Mouse (Mus musculus) hindbrain, embryonic 13.5 days (tissue): ENCODE measurements around the gene Vwa8. TPM values are rescaled to one million over a fixed set of nuclear protein-coding genes. Genes with fewer than 3 reads are reported as not detected.

Source experiments
- ATAC-seq: fragments of 200-750 bp; cut with Nextera tagmentation; 2 replicates; pipeline ENCODE4 v1.8.0; 2017; ENCODE audit warnings: moderate TSS enrichment; ENCODE audit not compliant: low FRiP score
- H3K27ac ChIP-seq: fragments of 300-500 bp; sonication (generic); 2 replicates; pipeline ENCODE4 v1.5.1; 2015; ENCODE audit warnings: inconsistent platforms, mild to moderate bottlenecking, moderate library complexity
- H3K27me3 ChIP-seq: fragments of 300-500 bp; sonication (generic); 2 replicates; pipeline ENCODE4 v1.6.1; 2015; ENCODE audit warnings: mild to moderate bottlenecking, inconsistent platforms
- H3K36me3 ChIP-seq: fragments of 300-500 bp; sonication (generic); 2 replicates; pipeline ENCODE4 v1.6.1; 2015; ENCODE audit warnings: mild to moderate bottlenecking, inconsistent platforms
- H3K4me1 ChIP-seq: fragments of 300-500 bp; sonication (generic); replicated peaks from 2 replicates; pipeline ENCODE4 v1.6.1; 2015; ENCODE audit warnings: inconsistent platforms
- H3K4me2 ChIP-seq: fragments of 300-500 bp; sonication (generic); 2 replicates; pipeline ENCODE4 v1.6.1; 2015; ENCODE audit warnings: inconsistent platforms, mild to moderate bottlenecking, moderate library complexity
- H3K4me3 ChIP-seq: fragments of 300-500 bp; sonication (generic); 2 replicates; pipeline ENCODE4 v1.5.1; 2015; ENCODE audit warnings: mild to moderate bottlenecking, inconsistent platforms
- H3K9ac ChIP-seq: fragments of 300-500 bp; sonication (generic); 2 replicates; pipeline ENCODE4 v1.6.1; 2015; ENCODE audit warnings: mild to moderate bottlenecking, inconsistent platforms
- H3K9me3 ChIP-seq: fragments of 300-500 bp; sonication (generic); 2 replicates; pipeline ENCODE4 v1.6.1; 2016; ENCODE audit warnings: inconsistent platforms
- WGBS: fragments of 180-500 bp; shearing (Covaris S2); methylation state at CpG from one replicate; pipeline ENCODE4 v1.1.7; 2015; 5-methylcytosine and 5-hydroxymethylcytosine counted together
- polyA plus RNA-seq: library from polyadenylated mRNA; unstranded; fragments of >200 nt; fragmentation: Nextera tagmentation; extraction: Ambion mirVana; gene quantifications from 2 replicates; pipeline ENCODE4 v1.2.1, GENCODE M21; 2015

The Vwa8 gene
- polyA plus RNA-seq, 1 experiment from 2014 or later, result 5.9 TPM

DNA sequence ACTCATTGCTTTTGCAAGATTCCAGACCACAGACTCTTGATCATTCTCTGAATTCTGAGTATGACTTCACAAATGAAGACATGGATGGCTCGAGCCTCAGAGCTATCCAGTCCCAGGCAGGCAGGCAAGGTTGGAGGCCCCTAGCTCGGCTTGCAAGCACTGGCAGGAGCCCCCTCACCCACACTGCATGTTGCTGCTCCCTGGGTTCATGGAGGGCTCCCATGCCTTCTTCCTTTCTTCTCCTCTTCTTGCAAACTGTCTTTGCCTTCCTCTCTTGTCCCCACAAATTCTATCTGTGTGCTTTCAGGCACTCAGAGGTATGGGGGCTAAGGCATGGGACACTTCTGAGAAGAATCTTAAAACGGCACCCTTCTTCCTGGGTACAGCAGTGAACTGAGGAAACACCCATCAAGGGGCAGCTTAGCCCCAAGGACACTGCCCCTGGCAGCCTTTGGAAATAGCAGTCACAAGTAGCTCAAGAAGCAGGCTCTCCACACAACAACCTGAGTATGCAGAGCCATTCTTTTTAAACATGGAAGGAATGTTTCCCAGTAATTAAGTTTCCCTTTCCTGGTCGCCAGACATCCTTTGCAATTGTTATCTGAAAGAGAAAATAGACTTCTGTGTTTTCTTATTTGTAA, 354.0 kb downstream of the Vwa8 start:
- Histone ChIP-seq H3K4me2 (no peak overlapping the region), H3K9me3 (no peaks in the 10 kb centered on the region), H3K9ac (no peak overlapping the region; the same call in 1 of the 2 replicates), H3K36me3 (no peaks in the 10 kb centered on the region), H3K27me3 (no peaks in the 10 kb centered on the region), H3K4me3 (no peak overlapping the region), H3K27ac (peak overlapping the region; percentile 76), H3K4me1 (peaks cover 69% of the 10 kb centered on the region)
- 29% methylated on average over 4 of the region's 4 CpGs for WGBS
- ATAC-seq, result no peak

DNA sequence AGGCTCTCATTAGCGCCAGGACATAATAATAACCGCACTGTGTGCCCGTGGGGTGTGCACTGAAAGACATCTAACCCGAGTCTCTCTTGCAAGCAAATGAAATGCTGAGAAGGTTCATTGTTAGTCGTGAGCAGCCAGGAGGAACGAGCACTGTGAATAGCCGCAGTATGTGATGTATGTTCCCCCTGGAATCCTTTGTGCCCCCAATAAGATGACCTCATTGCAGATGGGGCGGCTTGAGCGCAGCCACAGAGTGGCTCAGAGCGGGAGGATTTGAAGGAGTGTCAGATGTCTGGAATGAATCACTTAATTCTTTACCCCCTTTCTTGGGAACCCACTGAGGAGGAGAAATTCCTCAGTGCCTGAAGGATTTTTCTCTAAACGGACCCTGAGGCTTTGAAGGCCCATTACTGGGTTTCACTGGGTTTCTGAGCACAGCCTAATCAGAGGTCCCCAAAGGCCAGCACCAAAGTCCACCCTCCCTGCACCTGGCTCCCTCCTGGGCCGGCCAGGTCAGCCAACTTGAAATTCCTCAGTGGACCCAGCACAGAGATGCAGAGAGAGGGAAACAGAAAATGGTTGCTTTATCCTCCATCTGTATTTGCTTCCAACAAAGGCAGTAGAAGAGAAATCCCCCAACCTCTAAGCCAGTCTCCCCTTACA, 354.8 kb downstream of the Vwa8 start:
- H3K27ac ChIP-seq, result peak overlapping the region; percentile 76
- H3K4me1 ChIP-seq, result peaks cover 69% of the 10 kb centered on the region
- no peak overlapping the region for H3K4me3 ChIP-seq
- no peaks in the 10 kb centered on the region for H3K36me3 ChIP-seq
- H3K4me2 ChIP-seq, result 0 out of 2 replicates have a peak overlapping the region, but pooled peaks have one; percentile 17
- 3% methylated on average over 12 of the region's 12 CpGs for WGBS
- H3K9me3 ChIP-seq, result no peaks in the 10 kb centered on the region
- peak; percentile 81 for ATAC-seq
- H3K9ac ChIP-seq, result peak overlapping the region; percentile 43
- no peaks in the 10 kb centered on the region for H3K27me3 ChIP-seq

DNA sequence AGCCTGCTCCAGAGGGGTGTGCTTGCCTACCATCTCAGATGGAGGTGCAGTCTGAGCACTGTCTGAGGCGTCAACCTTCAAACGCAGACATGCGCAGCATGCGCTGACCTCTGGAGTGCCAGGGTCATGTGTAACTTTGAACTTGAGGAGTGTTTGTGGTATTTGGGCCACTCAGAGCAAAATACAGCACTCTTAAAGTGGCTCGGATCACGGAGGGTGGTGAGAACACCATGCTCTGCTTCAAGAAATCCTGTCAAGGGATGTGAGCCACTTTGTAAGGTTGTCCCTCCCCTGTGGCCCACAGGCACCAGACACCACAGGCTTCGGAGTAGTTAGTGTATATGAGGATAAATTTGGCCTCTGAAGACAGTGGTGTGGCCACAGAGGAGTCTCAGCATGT, 356.0 kb downstream of the Vwa8 start:
- H3K9me3 ChIP-seq, result no peaks in the 10 kb centered on the region
- no peak overlapping the region for H3K9ac ChIP-seq
- no peaks in the 10 kb centered on the region for H3K36me3 ChIP-seq
- H3K4me1 ChIP-seq, result peaks cover 61% of the 10 kb centered on the region
- no peaks in the 10 kb centered on the region for H3K27me3 ChIP-seq
- H3K4me3 ChIP-seq, result no peak overlapping the region
- no peak overlapping the region for H3K4me2 ChIP-seq
- WGBS, result 89% methylated on average over 7 of the region's 7 CpGs
- peak overlapping the region; percentile 76; the same call in 1 of the 2 replicates for H3K27ac ChIP-seq
- no peak for ATAC-seq

DNA sequence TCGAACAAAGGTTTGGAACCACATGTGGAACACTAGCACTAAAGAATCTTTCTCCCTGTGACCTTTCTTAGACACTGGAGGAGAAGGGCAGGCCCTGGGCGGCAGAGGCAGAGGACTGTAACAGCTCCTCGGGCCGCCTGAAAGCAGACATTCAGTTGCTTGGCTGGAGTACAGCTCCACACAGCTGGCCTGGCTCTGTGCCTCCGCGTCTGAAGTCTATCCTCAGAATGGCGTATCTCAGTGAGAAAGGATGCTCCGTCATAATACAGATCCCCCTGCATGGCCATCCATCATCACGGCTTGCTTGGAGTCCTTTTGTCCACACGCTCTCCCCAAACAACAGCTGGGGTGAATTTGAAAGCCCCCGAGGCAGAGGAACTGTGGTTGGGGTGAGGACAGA, 357.4 kb downstream of the Vwa8 start:
- ATAC-seq, result peak; percentile 53
- H3K27ac ChIP-seq, result peak overlapping the region; percentile 69

DNA sequence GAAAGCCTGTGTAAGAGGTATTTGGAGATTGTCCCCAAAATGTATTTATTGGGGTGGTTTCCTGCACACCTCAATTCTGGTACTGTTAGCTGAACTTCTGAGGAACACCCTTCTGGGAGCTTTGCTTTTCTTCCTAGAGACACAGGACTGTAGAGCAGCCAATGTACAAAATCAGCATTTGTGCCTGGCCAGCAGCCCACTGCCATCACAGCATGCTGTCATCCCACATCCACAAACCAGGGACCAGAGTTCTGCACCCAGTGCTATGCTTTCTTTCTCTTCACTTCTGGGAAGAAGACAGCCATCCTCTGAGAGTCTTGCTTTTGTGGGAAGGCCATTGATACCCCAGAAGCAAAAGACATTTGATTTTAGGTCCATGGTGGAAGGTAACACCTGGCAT, 359.6 kb downstream of the Vwa8 start:
- H3K9ac ChIP-seq, result no peak overlapping the region
- peaks cover 32% of the 10 kb centered on the region for H3K4me1 ChIP-seq
- no peaks in the 10 kb centered on the region for H3K9me3 ChIP-seq
- ATAC-seq, result no peak
- H3K27me3 ChIP-seq, result no peaks in the 10 kb centered on the region
- no peak overlapping the region for H3K4me3 ChIP-seq
- no peaks in the 10 kb centered on the region for H3K36me3 ChIP-seq
- H3K4me2 ChIP-seq, result no peak overlapping the region
- H3K27ac ChIP-seq, result no peak overlapping the region

More for the DNA sequence above, 357.4 kb downstream of the Vwa8 start:
- 13% methylated on average over 11 of the region's 11 CpGs for WGBS
- peaks cover 47% of the 10 kb centered on the region for H3K4me1 ChIP-seq
- H3K9me3 ChIP-seq, result no peaks in the 10 kb centered on the region
- no peak overlapping the region for H3K4me2 ChIP-seq
- no peaks in the 10 kb centered on the region for H3K36me3 ChIP-seq
- H3K4me3 ChIP-seq, result no peak overlapping the region
- no peak overlapping the region; the same call in 1 of the 2 replicates for H3K9ac ChIP-seq
- H3K27me3 ChIP-seq, result no peaks in the 10 kb centered on the region

DNA sequence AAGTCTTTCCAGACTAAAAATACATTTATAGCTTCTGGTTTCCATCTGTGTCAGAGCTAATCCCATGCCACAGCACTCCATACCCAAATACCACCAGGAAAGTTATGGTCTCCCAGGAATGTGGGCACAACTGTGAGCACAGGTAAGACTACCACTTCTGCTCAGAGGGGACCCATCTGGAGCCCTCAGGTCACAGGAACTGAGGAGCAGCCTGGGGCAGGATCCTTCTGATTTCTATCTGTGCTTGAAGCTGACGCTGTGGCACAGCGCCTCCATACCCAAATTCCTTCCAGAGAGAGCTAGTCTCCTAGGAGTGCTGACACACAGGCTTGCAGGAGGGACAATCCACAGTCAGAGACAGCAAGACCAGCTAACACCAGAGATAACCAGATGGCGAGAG, 361.0 kb downstream of the Vwa8 start:
- Histone ChIP-seq H3K27me3 (no peaks in the 10 kb centered on the region), H3K4me3 (no peak overlapping the region), H3K9me3 (no peaks in the 10 kb centered on the region), H3K4me1 (peaks cover 19% of the 10 kb centered on the region), H3K9ac (no peak overlapping the region), H3K36me3 (no peaks in the 10 kb centered on the region), H3K27ac (no peak overlapping the region), H3K4me2 (no peak overlapping the region)
- no peak for ATAC-seq
- 73% methylated on average over 3 of the region's 3 CpGs for whole genome bisulfite sequencing

DNA sequence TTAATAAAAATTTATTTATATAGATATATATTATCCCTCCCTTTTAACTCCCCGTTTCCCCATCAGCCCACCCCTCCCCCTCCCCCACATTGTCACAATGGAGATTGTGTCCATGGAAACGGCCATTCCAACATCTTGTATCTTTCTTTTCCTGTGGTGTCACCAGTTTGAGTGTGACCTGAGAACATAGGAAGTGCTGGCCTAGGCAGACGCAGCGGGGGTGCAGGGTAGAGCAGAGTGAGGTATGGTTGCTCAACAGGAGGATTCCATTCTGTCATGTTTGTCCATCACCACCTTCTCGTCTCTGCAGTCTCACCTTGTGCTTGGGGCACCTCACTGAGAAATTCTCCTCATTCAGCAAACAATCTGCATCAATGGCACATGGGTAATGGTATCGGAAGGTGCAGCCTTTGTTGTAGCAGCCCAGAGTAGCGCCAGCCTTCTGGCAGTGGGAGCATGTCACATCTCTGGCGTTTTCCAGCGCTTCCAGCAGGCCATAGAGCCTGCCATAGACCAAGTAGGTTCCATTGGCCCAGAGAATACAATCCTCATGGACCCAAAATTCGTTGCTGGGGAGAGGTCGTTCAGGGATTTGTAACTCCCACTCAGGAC, 363.6 kb downstream of the Vwa8 start:
- H3K9ac ChIP-seq, result no peak overlapping the region
- H3K4me2 ChIP-seq, result no peak overlapping the region
- H3K4me3 ChIP-seq, result no peak overlapping the region
- no peaks in the 10 kb centered on the region for H3K27me3 ChIP-seq
- no peak for ATAC-seq
- H3K9me3 ChIP-seq, result no peaks in the 10 kb centered on the region
- no peaks in the 10 kb centered on the region for H3K4me1 ChIP-seq
- 85% methylated on average over 11 of the region's 11 CpGs for WGBS
- H3K36me3 ChIP-seq, result no peaks in the 10 kb centered on the region
- no peak overlapping the region for H3K27ac ChIP-seq

DNA sequence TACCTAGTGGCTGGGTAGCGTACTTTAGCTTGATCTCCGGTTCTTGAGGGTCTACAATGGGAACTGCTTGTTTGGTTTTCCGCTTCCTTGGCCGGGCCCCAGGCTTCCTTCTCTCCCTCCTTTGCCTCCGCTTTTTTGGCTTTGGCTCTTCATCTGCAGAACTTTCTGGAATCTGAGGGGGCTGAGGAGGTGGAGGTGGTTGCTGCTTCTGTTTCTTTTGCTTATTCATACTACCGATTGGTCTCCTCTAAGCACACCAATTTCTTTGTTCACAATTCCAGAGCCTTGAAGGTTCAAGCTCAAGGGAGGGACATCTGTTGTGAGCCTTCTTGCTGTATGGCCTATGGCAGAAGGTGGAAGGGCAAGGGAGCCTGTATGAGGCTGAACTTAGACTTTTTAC, 365.3 kb downstream of the Vwa8 start:
- H3K4me2 ChIP-seq, result no peak overlapping the region
- H3K27me3 ChIP-seq, result no peaks in the 10 kb centered on the region
- no peaks in the 10 kb centered on the region for H3K4me1 ChIP-seq
- no peak overlapping the region for H3K27ac ChIP-seq
- whole genome bisulfite sequencing, result 94% methylated on average over 6 of the region's 6 CpGs
- no peaks in the 10 kb centered on the region for H3K9me3 ChIP-seq
- no peak overlapping the region for H3K4me3 ChIP-seq
- no peak overlapping the region for H3K9ac ChIP-seq
- no peaks in the 10 kb centered on the region for H3K36me3 ChIP-seq
- ATAC-seq, result no peak

DNA sequence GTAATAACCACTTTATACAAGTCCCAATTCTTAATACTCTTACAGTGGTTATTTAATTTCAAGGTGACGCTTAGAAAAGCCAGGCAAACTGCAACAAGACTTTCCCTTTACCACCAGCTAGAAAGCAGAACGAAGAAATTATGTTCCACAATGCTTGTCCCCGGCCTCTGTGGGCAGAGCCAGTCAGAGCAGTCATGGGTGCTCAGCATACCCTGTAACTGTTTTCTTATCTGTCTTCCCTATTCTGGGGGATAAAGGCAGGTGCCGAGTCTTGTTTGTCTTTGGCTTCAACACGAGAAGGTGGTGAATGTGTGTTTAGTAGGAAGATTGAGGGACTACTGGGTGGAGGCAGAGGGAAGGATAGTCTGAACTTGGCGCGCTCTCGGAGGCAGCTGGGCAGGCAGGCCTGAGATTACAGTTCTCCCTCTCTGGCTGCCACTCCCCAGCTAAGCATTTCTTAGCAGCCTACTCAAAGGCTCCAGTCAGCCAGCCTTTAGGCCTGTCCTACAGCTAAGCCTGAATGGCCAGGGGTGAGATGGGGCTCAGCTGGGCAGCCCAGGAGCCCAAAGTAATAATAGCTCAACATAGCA, 365.9 kb downstream of the Vwa8 start:
- WGBS, result 94% methylated on average over 8 of the region's 8 CpGs

DNA sequence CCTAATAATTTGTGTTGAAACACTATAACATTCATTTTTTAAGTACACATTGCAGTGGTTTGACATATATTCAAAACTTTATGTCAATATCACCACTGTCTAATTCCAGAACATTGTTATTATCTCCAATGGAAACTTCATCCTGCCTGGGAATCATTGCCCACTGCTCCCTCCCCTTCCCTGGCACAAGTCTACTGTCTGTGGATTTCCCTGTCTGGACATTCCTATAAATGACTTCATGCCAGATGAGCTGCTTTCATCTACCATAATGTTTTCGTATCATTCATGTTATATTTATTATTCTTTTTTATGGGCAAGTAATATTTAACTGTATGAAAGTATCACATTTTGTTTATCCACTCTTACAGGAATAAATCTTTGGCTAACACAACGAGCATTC, 367.5 kb downstream of the Vwa8 start:
- no peak overlapping the region for H3K27ac ChIP-seq
- H3K4me3 ChIP-seq, result no peak overlapping the region
- H3K36me3 ChIP-seq, result no peaks in the 10 kb centered on the region
- WGBS, result 88% methylated on average over 2 of the region's 2 CpGs
- no peak overlapping the region for H3K9ac ChIP-seq
- H3K4me2 ChIP-seq, result no peak overlapping the region
- no peak for ATAC-seq
- no peaks in the 10 kb centered on the region for H3K27me3 ChIP-seq
- H3K9me3 ChIP-seq, result no peaks in the 10 kb centered on the region
- no peaks in the 10 kb centered on the region for H3K4me1 ChIP-seq

More for the DNA sequence above, 365.9 kb downstream of the Vwa8 start:
- ATAC-seq, result no peak
- H3K4me1 ChIP-seq, result no peaks in the 10 kb centered on the region
- no peak overlapping the region for H3K27ac ChIP-seq
- no peak overlapping the region for H3K9ac ChIP-seq
- no peaks in the 10 kb centered on the region for H3K27me3 ChIP-seq
- H3K9me3 ChIP-seq, result no peaks in the 10 kb centered on the region
- no peak overlapping the region for H3K4me3 ChIP-seq
- no peak overlapping the region for H3K4me2 ChIP-seq
- H3K36me3 ChIP-seq, result no peaks in the 10 kb centered on the region

DNA sequence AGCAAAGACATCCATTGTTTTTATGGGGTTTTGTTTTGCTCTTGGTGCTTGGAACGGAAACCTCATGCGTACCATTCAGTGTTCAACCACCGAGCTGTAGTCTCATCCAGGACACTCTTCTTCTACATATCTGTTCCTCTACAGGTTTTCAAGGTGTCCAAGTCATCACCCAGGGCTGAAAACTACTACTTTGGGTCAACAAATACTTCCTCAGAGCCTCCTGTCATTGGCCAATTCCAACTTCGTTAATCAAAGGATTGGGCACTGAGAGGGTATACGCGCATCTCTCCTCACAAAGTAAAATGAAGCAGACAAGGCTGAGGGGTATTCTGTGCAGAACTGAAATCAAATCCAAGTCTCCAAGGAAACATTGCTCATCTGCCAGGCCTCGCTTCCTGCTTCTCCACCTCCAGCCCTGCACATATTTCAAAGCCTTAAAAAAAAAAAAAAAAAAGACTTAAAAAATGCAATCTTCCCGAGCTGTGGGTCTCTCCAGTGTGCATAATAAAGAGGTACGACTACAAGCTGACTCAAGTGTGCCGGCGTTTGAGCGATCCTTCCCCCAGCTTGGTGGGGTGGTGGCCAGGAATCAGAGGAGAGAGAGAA, 374.7 kb downstream of the Vwa8 start:
- no peak overlapping the region for H3K27ac ChIP-seq
- H3K9me3 ChIP-seq, result no peaks in the 10 kb centered on the region
- H3K4me1 ChIP-seq, result no peaks in the 10 kb centered on the region
- WGBS, result 89% methylated on average over 12 of the region's 12 CpGs
- no peak overlapping the region for H3K4me3 ChIP-seq
- H3K4me2 ChIP-seq, result no peak overlapping the region
- H3K36me3 ChIP-seq, result no peaks in the 10 kb centered on the region
- no peak overlapping the region for H3K9ac ChIP-seq
- no peak for ATAC-seq
- H3K27me3 ChIP-seq, result no peaks in the 10 kb centered on the region

DNA sequence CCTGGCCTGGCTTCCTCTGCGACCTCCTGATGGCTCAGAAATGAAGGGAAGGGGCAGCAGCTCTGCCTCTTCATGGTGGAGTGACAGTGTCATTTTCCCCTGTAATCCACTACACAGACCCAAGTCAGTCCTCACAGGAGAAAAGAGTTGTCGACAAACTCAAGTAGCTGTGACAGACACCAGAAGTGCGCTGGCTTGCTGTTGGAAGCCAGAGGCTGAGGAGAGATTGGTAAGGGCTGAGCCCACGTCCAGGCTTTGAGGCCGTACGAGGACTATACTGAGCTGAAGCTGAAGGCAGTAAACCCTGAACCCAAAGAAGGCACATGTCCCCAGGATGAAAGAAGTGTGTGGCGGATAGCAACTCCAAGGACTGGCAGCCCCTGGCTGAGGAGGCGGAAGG, 376.6 kb downstream of the Vwa8 start:
- Histone ChIP-seq H3K9ac (no peak overlapping the region), H3K27me3 (no peaks in the 10 kb centered on the region), H3K9me3 (no peaks in the 10 kb centered on the region), H3K36me3 (no peaks in the 10 kb centered on the region), H3K4me1 (no peaks in the 10 kb centered on the region), H3K4me3 (no peak overlapping the region), H3K27ac (no peak overlapping the region), H3K4me2 (no peak overlapping the region)
- ATAC-seq, result no peak
- WGBS, result 86% methylated on average over 8 of the region's 8 CpGs
